Mouse (Mus musculus) G1E (cell line): ENCODE measurements around the gene Gal3st4.

Experiments used
- CTCF ChIP-seq: IDR thresholded peaks from 2 replicates; pipeline ENCODE4 v1.5.1; 2012; ENCODE audit warnings: low read depth, low read length, inconsistent platforms, mixed read lengths
- GATA1 ChIP-seq: IDR thresholded peaks from 2 replicates; pipeline ENCODE4 v1.6.1; 2012; ENCODE audit warnings: borderline replicate concordance, low read length, inconsistent platforms, mixed read lengths
- GATA2 ChIP-seq: IDR thresholded peaks from 2 replicates; pipeline ENCODE4 v1.6.1; 2012; ENCODE audit warnings: low read depth, low read length, inconsistent platforms, borderline replicate concordance
- POLR2AphosphoS5 ChIP-seq: IDR thresholded peaks from 2 replicates; pipeline ENCODE4 v1.6.1; 2012; ENCODE audit warnings: low read depth, low read length, inconsistent platforms; ENCODE audit not compliant: insufficient replicate concordance

GRCm38 (mm10) chr5:138275216-138276050, 2.8 kb upstream of the Gal3st4 start:
- TF ChIP-seq CTCF (no peak), POLR2AphosphoS5 (no peak), GATA2 (no peak), GATA1 (no peak)
